Mouse (Mus musculus): ENCODE data around the gene Olfr669.
"Not testable (repeated sequence)": the region's sequence is repeated elsewhere in the genome, so short reads cannot be mapped to it uniquely, and the experiment has no call there.

The Olfr669 gene

DNA sequence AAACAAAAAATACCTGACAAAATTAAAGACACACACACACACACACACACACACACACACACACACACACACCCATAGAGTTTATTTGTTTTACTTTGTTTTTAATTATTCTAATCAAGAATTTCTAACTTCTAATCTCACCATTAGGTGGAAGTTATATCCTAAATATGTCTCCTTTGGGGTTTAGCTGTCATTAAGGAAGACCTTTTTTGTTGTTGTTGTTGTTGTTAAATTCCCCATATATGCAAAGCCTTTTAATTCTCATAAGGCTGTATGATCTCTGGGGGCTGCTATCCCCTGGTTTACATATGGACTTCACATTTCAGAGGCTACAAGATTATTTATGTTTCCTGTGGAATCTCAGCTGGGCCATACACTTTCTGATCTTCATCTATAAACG, at the start of gene Olfr669:
Gene Olfr669, plus strand, starts transcription at position 301 of the 400 bp plus-strand sequence.
- DNase-seq: no peak

DNA sequence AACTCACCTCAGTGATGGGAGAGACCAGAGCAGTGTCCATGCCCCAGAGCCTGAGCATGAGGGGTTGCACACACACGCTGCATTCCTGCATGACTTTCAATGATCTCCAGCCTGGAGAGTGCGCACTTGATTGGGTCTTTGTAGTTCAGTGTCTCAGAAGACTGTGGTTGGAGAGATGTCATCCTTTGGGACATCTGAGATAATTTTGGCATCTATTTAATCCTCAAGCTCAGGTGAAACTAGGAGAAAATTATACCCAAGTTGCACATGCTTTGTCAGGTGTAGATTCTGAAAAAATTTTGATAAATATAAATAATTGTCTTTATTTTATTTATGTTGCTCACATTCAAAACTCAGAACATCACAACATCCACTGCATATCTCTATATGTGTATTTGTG, 38.2 kb upstream of the Olfr669 start, which contains the start of gene Olfr666:
Gene Olfr666, minus strand, starts transcription at position 101 of the 400 bp plus-strand sequence.
- DNase-seq: no peak

DNA sequence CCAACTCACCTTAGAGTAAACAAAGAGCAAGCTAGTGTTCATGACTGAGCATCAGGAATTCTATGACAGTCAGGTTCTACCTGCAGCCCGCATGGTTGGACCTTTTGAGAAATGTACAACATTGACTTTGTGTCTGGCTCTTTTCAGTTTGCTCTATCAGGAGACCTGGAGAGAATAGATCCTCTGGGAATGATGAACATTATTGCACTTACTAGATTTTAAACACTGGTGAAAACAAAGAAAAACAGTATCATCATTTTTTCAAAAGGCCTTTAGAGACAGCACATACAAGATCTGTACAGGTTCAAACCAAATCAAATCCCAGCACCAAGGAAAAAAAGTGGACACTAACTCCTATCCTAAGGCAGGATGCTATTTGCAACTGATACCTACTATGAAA, 12.7 kb upstream of the Olfr669 start, which contains the start of gene Olfr667:
Gene Olfr667, minus strand, starts transcription at position 101 of the 400 bp plus-strand sequence.
- no peak for DNase-seq

GRCm38 (mm10) chr7:104927957-104928356, 6.1 kb upstream of the Olfr669 start, which contains the start of gene Olfr668:
Gene Olfr668 (minus strand): TSS chr7:104928057.
- no peak for DNase-seq

DNA sequence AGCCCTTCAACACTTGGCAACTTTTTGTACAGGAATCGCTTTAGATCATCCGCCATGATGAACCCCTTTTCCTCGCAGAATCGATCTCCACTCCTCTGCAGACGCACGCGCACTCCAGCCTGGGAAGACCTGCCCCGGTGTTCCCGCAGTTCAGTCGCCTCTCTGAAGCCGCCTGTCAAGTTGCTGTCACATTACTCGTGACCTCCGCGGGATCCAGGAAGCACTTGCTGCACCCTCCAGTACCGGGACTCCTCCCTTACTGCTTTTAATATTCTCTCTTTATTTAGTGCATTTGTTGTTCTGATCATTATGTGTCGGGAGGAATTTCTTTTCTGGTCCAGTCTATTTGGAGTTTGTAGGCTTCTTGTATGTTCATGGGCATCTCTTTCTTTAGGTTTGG, 16.2 kb downstream of the Olfr669 start:
- not testable (repeated sequence) for DNase-seq

- DNase-seq: no peak
Observed at GRCm38 (mm10) chr7:104962520-104962919, 28.5 kb downstream of the Olfr669 start, which contains the start of gene Olfr670. Gene Olfr670 (minus strand): TSS chr7:104962620.

GRCm38 (mm10) chr7:104972507-104972906, 38.5 kb downstream of the Olfr669 start:
- not testable (repeated sequence) for DNase-seq

DNA sequence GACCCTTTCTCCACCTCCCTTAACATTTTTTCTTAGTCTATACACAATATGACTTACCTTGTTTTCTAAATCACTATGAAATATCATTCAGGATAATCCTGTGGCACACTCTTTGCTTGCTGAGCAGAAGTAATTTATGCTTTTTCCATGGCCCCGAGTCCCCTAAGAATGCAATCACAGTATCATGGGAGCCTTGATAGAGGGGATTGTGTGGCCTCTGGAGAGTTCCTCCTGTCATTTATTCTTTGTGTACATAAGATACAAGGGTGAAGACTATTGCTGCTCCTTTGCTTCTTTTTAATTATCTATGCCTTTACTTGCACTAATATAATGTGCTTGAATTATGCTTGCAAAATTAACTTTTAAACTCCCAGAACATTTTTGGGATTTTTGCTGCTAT, 45.0 kb downstream of the Olfr669 start, which contains the start of gene Olfr671:
Gene Olfr671, minus strand, starts transcription at position 101 of the 400 bp plus-strand sequence.
- no peak for DNase-seq

Data from embryo, embryonic 11 days (tissue).